Mouse (Mus musculus) monocyte, adult 2 months (primary cell): Measurements from ENCODE around the gene Pirt.

ENCODE experiments used
- DNase-seq, 2 experiments: peaks; one replicate each; pipeline ENCODE4 v3.0.0; 2022; ENCODE audit warnings: low spot score in 2 of 2, low read depth in 1 of 2

Pirt gene

DNA sequence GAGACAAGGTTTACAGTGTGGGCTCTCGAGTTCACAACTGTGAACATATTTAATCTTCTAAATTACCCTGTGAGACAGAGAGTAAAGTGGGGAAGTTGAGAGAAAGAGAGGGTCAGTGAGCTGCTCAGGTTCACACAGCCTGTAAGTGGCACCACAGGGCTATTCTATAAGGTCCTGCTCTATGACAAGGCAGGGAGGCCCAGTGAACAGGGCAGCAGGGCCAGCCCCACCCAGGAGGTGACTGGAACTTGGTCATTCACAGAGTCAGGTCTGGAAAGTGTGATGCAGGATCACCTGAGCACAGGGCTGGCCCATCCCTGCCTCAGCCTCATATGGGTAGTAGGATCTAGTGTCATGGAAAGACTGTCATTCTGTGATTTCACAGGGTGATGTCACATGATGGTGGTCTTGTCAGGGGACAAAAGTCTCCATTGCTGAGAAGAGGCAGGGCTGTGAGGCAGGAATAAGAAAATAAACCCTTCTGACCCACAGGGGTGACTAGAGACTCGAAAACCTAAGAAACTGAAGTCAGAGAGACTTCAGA is 33.5 kb downstream of the Pirt start:
- DNase-seq: no peak

GRCm38 (mm10) chr11:66946521-66946920 is 34.7 kb downstream of the Pirt start:
- no peak for DNase-seq

- no peak for DNase-seq
Measured at GRCm38 (mm10) chr11:66946922-66947321, 35.1 kb downstream of the Pirt start.

DNA sequence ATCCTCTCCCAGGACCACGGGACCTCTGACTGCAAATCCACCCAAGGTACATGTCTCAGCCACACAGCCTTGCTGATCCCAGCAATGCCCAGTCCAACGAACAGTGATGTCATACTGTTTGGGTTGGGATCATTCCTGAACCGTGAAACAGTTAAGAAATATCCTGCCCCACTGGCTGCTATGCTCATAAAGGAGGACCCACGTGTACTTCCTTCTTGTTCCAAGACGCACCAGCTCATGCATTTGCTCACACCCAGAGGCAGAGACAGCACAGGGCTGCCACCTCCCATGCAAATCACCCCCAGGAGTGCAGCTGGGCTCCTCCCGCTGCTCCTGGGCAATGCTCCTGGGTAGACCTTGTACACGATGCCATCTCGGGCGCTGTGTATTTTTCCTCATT is 44.5 kb downstream of the Pirt start, which contains the start of gene Tmem238l:
Gene Tmem238l (plus strand): TSS at position 336 of the 400 bp plus-strand sequence.
- DNase-seq: no peak

GRCm38 (mm10) chr11:66960797-66961196 is 49.0 kb downstream of the Pirt start:
- no peak for DNase-seq

- DNase-seq: no peak
Measured at GRCm38 (mm10) chr11:66961447-66962176, 49.8 kb downstream of the Pirt start.

GRCm38 (mm10) chr11:66963462-66963861 is 51.7 kb downstream of the Pirt start:
- DNase-seq: no peak

DNA sequence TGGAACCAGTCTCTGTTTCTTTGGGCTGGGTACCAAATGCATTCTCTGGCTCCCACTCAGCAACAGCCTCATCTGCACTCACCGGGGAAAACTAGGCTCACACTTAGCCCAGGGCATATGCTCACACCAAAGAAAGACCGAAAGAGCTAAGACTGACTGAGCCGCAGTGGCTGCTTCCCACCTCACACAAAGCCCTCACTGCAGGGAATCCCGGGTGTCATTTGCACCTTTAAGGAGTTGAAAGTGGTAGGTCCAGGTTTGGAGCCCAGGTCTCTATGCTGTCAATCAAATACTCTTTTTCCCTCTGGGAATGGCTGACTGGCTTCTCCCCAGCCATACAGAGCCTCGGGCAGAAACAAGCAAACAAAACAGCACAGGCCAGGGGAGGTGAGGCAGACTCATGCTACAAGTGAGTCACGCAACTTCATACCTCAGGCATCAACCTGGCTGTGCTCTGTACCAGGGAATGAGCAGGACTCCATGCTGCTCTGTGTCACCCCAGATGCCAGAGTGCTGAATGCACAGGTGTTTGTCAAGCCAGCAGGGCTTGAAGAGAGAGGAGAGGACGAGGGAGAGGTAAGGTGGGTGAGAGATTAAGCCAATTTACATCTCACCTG is 54.8 kb downstream of the Pirt start:
- DNase-seq: no peak

- DNase-seq: no peak
Measured at GRCm38 (mm10) chr11:66968575-66968974, 56.8 kb downstream of the Pirt start.

DNA sequence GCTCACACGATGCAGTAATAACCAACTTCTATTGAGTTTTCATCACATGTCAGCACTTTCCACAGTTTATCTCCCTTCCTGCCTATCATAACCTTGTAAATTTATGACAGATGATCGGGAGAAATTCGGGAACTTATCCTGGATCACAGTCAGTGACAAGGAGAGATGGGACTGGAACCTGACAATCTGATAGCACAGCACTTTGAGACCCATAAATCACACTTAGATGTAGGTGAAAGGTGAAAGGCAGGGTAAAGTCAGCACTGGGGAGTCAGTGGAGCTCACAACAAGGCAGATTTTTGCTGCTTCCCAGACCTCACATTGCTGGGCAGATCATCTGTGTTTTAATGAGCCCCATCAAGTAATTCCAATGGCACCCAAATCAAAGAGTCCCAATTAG is 61.7 kb downstream of the Pirt start:
- DNase-seq: no peak

GRCm38 (mm10) chr11:66975606-66976330 is 64.0 kb downstream of the Pirt start:
- DNase-seq: no peak
